Mouse (Mus musculus) frontal cortex, postnatal 25 days (tissue): ENCODE measurements at regions not wholly inside any gene's neighbourhood (a gene's known extent, or its start where the extent isn't known, plus 50 kb on each side); places are given as distances from the start of the nearest gene placed in this dataset.

Source experiments
- DNase-seq, 2 experiments: peaks; one replicate each; pipeline ENCODE4 v3.0.0; 2022; ENCODE audit warnings: low spot score in 2 of 2

GRCm38 (mm10) chr19:21150241-21150640 lies 121.8 kb upstream of the Zfand5 start:
- DNase-seq, result no peak

GRCm38 (mm10) chr19:21146860-21147390 lies 125.2 kb upstream of the Zfand5 start:
- DNase-seq, result no peak

GRCm38 (mm10) chr19:21144659-21145283 lies 127.3 kb upstream of the Zfand5 start:
- no peak for DNase-seq

- DNase-seq, result no peak
Measured at GRCm38 (mm10) chr19:21143970-21144595, 128.0 kb upstream of the Zfand5 start.

GRCm38 (mm10) chr19:21140456-21140855 lies 131.6 kb upstream of the Zfand5 start:
- DNase-seq, result no peak

DNA sequence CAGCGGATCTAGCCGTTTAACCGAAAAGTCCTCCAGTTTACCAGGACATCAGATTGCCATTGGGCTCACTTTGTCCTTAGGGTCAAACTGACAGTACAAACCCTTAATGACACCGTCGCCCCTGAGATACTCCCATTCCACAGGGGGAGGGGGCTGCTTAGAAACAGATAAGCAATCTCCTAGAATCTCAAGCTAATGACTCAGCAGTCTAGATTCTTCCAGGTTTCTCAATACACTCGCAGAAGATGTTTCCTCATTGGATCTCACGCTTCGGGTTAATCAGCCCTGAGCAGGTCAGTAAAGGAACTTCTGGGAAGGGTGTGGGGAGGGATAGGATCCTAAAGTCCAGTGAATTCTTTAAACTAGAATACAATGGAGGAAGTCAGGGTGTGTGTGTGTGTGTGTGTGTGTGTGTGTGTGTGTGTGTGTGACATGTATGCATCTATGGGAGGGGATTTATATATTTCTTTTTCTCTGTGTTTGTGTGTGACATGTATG lies 133.0 kb upstream of the Zfand5 start:
- DNase-seq, result no peak

DNA sequence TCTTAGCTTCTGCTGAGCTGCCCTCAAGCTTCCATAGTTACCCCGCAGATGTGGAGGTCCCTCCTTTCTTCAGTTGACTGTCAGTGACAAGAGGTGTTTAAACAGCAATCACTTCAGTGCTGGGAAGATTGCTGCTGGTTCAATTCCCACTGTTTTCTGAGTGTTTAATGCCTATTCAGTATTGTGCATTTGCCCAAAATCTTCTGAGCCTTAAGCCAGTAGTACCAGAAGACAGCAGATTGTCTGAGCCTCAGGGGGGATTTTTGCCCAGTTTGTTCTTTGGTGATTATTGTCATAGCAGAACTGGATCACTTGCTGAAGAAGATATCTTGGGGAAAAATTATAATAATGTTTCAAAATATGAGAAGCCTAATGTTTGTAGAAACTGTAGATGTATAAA lies 135.3 kb upstream of the Zfand5 start:
- DNase-seq, result no peak

GRCm38 (mm10) chr19:21135998-21136380 lies 136.1 kb upstream of the Zfand5 start:
- DNase-seq, result no peak

DNA sequence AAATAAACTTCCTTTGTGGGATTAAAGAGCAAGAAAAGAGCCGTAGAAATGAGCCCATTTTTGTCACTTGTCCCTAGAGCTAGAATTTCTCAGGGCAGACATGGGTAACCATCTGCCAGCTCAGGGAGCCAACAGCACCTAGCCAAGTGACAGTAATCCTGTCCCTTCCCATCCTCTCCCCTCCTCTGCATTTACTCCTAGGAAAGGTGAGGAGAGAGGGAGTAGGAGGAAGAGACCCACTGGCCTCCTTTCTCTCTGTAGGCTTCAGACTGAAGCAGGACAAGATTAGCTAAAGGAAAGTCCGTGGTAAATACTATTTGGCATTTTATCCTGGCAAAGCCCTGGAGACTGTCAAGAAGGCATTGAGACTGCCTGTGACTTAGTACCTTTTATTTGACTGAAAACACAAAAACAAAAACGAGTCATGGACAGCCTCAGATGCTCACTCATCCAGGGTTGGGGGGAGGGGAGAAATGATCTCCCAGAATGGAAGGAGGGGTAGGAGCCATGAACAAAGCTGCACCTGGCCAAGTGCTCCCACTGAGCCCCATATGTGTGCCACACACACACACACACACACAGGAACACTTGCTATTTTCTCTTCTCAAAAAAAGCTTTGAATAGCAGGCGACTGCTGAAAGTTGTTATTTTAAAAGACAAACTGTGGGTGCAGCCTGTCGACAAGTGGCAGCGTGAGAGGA lies 136.6 kb upstream of the Zfand5 start:
- no peak for DNase-seq

- DNase-seq, result no peak
Measured at GRCm38 (mm10) chr19:21129653-21130052, 142.4 kb upstream of the Zfand5 start.

- no peak for DNase-seq
Measured at GRCm38 (mm10) chr19:21127079-21127745, 144.9 kb upstream of the Zfand5 start.

DNA sequence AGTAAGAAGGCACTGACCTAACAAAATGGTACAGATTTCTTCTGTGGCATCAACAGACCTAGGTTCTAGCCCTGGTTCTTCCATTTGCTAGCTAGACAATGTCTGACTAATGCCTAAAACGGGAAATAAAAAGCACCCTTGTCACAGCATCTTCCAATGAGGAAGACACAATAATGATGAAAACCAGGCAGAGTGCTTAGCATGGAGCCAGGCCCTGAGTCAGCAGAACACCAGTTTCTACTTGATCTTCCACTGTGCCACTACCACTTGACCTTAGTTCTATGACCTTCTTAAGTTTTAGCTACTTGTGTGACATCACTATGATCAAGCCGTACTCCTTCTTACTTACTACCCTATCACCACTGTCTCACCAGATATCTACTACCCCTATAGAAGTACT lies 145.4 kb upstream of the Zfand5 start:
- no peak for DNase-seq

- no peak for DNase-seq
Measured at GRCm38 (mm10) chr19:21119477-21119876, 152.6 kb upstream of the Zfand5 start.

DNA sequence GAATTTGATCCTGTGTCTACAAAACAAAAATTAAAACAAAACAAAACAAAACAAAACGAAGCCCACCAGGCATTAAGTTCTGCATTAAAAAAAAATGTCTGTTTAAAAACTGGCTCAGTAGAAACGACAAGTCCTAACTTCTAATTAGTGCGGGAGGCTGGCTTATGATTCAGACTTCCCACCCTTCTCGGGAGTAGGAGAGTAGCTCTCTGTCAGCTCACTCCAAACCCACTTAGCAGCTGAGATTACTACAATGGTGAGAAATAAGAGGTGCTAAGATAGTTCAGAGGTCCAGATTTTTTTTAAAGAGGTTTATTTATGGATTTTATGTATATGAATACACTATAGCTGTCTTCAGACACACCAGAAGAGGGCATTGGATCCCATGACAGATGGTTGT lies 153.3 kb upstream of the Zfand5 start:
- no peak for DNase-seq

- no peak for DNase-seq
Measured at GRCm38 (mm10) chr19:21115693-21116092, 156.4 kb upstream of the Zfand5 start.

DNA sequence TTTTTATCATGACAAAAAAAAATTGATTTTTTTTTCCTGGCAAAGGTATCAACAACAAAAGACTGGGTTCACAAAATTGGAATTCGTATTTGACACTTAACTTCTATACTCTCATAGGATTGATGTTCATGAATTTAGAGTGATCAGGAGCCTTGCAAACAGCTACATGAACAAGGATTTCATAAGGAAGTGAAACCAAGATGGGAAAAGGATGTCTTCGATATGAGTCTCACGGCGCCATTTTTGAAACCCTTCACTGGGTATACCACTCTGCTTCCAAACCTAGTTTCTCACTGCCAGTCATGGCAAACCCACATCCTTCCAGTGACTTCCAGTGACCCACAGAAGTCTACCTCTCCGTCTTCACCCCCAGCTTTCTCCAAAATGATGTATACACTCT lies 157.8 kb upstream of the Tmc1 start:
- no peak for DNase-seq

- DNase-seq, result no peak
Measured at GRCm38 (mm10) chr19:21108311-21108710, 154.3 kb upstream of the Tmc1 start.

GRCm38 (mm10) chr19:21107741-21108140 lies 153.7 kb upstream of the Tmc1 start:
- DNase-seq, result no peak

GRCm38 (mm10) chr19:21107275-21107674 lies 153.3 kb upstream of the Tmc1 start:
- DNase-seq, result no peak

- DNase-seq, result no peak
Measured at GRCm38 (mm10) chr19:21106766-21107165, 152.8 kb upstream of the Tmc1 start.

DNA sequence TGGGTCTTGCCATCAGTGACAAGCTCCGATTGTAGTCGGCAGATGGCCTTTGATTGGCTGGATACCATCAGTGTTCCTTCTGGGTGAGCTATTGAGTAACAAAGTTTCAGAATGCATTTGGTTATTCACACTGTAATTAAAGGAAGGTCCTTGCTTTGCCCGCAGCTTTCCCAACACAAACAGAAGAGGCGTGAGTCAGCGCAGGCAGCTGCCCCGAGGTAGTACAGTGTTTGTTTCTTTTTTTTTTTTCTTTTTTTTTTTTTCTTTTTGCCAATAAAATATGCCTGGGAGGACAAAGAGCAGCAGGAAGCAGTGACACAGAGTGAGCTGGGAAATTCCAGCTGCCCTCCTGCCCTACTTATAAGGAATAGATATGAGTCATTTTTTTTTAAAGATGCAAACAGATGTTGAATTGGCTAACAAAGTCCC lies 152.3 kb upstream of the Tmc1 start:
- DNase-seq, result no peak

DNA sequence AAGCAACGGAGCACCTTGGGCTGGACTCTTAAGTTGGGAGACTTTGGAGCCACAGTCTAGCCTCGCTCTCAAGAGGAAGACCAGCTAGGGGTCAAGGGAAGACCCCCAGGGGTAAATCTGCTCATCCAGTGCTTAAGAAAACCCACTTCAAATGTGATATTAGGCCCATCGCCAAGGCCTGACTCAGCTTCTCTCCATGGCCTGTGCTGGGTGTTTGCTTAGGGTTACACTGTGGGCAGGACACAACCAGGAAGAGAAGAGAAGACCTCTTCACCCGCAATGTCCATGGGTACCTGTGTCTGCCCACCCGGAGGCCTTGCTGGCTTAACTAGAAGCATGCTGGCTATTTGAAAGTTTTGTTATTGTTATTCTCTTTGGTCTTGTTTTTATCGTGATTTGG lies 151.0 kb upstream of the Tmc1 start:
- DNase-seq, result no peak
